Mouse (Mus musculus) neural tube, embryonic 12.5 days (tissue): ENCODE data around the gene Alcam. TPM values are rescaled to one million over a fixed set of nuclear protein-coding genes. Genes with fewer than 3 reads are reported as not detected.

Source experiments
- ATAC-seq: fragments of 200-750 bp; cut with Nextera tagmentation; 2 replicates; pipeline ENCODE4 v1.8.0; 2017; ENCODE audit warnings: low read depth, mild to moderate bottlenecking, moderate TSS enrichment, moderate library complexity; ENCODE audit not compliant: low FRiP score
- H3K27ac ChIP-seq: fragments of 300-500 bp; sonication (generic); 2 replicates; pipeline ENCODE4 v1.5.1; 2016
- H3K27me3 ChIP-seq: fragments of 300-500 bp; sonication (generic); replicated peaks from 2 replicates; pipeline ENCODE4 v1.6.1; 2016; ENCODE audit warnings: mild to moderate bottlenecking
- H3K36me3 ChIP-seq: fragments of 300-500 bp; sonication (generic); 2 replicates; pipeline ENCODE4 v1.6.1; 2016; ENCODE audit warnings: mild to moderate bottlenecking
- H3K4me1 ChIP-seq: fragments of 300-500 bp; sonication (generic); 2 replicates; pipeline ENCODE4 v1.6.1; 2016
- H3K4me2 ChIP-seq: fragments of 300-500 bp; sonication (generic); replicated peaks from 2 replicates; pipeline ENCODE4 v1.6.1; 2016; ENCODE audit warnings: mild to moderate bottlenecking
- H3K4me3 ChIP-seq: fragments of 300-500 bp; sonication (generic); 2 replicates; pipeline ENCODE4 v1.5.1; 2016
- H3K9ac ChIP-seq: fragments of 300-500 bp; sonication (generic); 2 replicates; pipeline ENCODE4 v1.6.1; 2016; ENCODE audit warnings: mild to moderate bottlenecking
- H3K9me3 ChIP-seq: fragments of 300-500 bp; sonication (generic); 2 replicates; pipeline ENCODE4 v1.6.1; 2016; ENCODE audit warnings: mild to moderate bottlenecking
- WGBS: fragments of 180-500 bp; shearing (Covaris S2); methylation state at CpG from one replicate; pipeline ENCODE4 v1.1.7; 2016; 5-methylcytosine and 5-hydroxymethylcytosine counted together
- polyA plus RNA-seq: library from polyadenylated mRNA; unstranded; fragments of >200 nt; fragmentation: Nextera tagmentation; extraction: Ambion mirVana; gene quantifications from 2 replicates; pipeline ENCODE4 v1.2.1, GENCODE M21; 2016

Alcam gene
- polyA plus RNA-seq, 1 experiment from 2014 or later = 13.9 TPM

- Histone ChIP-seq H3K9ac (no peak overlapping the region), H3K4me3 (no peak overlapping the region), H3K9me3 (no peaks in the 10 kb centered on the region), H3K27me3 (no peaks in the 10 kb centered on the region), H3K4me1 (no peaks in the 10 kb centered on the region), H3K27ac (no peak overlapping the region), H3K36me3 (no peaks in the 10 kb centered on the region), H3K4me2 (no peak overlapping the region)
- ATAC-seq = no peak
- 73% methylated on average over 6 of the region's 6 CpGs for WGBS
Observed at GRCm38 (mm10) chr16:52438216-52438904, 15.5 kb downstream of the Alcam start.

- WGBS = 67% methylated on average over 11 of the region's 11 CpGs
- no peak overlapping the region for H3K27ac ChIP-seq
- no peaks in the 10 kb centered on the region for H3K36me3 ChIP-seq
- H3K9ac ChIP-seq = no peak overlapping the region
- H3K4me1 ChIP-seq = no peaks in the 10 kb centered on the region
- no peak overlapping the region for H3K4me2 ChIP-seq
- ATAC-seq = no peak
- no peaks in the 10 kb centered on the region for H3K27me3 ChIP-seq
- no peaks in the 10 kb centered on the region for H3K9me3 ChIP-seq
- H3K4me3 ChIP-seq = no peak overlapping the region
Observed at GRCm38 (mm10) chr16:52433189-52433588, 20.7 kb downstream of the Alcam start.

GRCm38 (mm10) chr16:52432072-52432471 lies 21.8 kb downstream of the Alcam start:
- Histone ChIP-seq H3K36me3 (no peaks in the 10 kb centered on the region), H3K27me3 (no peaks in the 10 kb centered on the region), H3K9me3 (no peaks in the 10 kb centered on the region), H3K9ac (no peak overlapping the region), H3K27ac (no peak overlapping the region), H3K4me3 (no peak overlapping the region), H3K4me2 (no peak overlapping the region), H3K4me1 (no peaks in the 10 kb centered on the region)
- WGBS = 90% methylated on average over 1 of the region's 1 CpGs
- no peak for ATAC-seq

GRCm38 (mm10) chr16:52431590-52431989 lies 22.3 kb downstream of the Alcam start:
- no peaks in the 10 kb centered on the region for H3K36me3 ChIP-seq
- no peak for ATAC-seq
- 81% methylated on average over 2 of the region's 2 CpGs for WGBS

GRCm38 (mm10) chr16:52430073-52430472 lies 23.8 kb downstream of the Alcam start:
- no peak for ATAC-seq
- WGBS = 59% methylated on average over 3 of the region's 3 CpGs
- H3K4me2 ChIP-seq = no peak overlapping the region

More at GRCm38 (mm10) chr16:52431590-52431989, 22.3 kb downstream of the Alcam start:
- Histone ChIP-seq H3K4me1 (no peaks in the 10 kb centered on the region), H3K4me2 (no peak overlapping the region), H3K27ac (no peak overlapping the region), H3K9ac (no peak overlapping the region), H3K27me3 (no peaks in the 10 kb centered on the region), H3K9me3 (no peaks in the 10 kb centered on the region), H3K4me3 (no peak overlapping the region)

GRCm38 (mm10) chr16:52429661-52430060 lies 24.2 kb downstream of the Alcam start:
- Histone ChIP-seq H3K27me3 (no peaks in the 10 kb centered on the region), H3K4me2 (no peak overlapping the region), H3K9ac (no peak overlapping the region), H3K9me3 (no peaks in the 10 kb centered on the region), H3K36me3 (no peaks in the 10 kb centered on the region), H3K4me3 (no peak overlapping the region), H3K27ac (no peak overlapping the region), H3K4me1 (no peaks in the 10 kb centered on the region)
- no peak for ATAC-seq

More at GRCm38 (mm10) chr16:52430073-52430472, 23.8 kb downstream of the Alcam start:
- Histone ChIP-seq H3K27me3 (no peaks in the 10 kb centered on the region), H3K27ac (no peak overlapping the region), H3K36me3 (no peaks in the 10 kb centered on the region), H3K4me1 (no peaks in the 10 kb centered on the region), H3K9ac (no peak overlapping the region), H3K4me3 (no peak overlapping the region), H3K9me3 (no peaks in the 10 kb centered on the region)

GRCm38 (mm10) chr16:52428505-52428904 lies 25.4 kb downstream of the Alcam start:
- Histone ChIP-seq H3K9ac (no peak overlapping the region), H3K36me3 (no peaks in the 10 kb centered on the region), H3K4me3 (no peak overlapping the region), H3K9me3 (no peaks in the 10 kb centered on the region), H3K27me3 (no peaks in the 10 kb centered on the region), H3K4me1 (no peaks in the 10 kb centered on the region), H3K4me2 (no peak overlapping the region), H3K27ac (no peak overlapping the region)
- ATAC-seq = no peak
- WGBS = 71% methylated on average over 4 of the region's 4 CpGs

GRCm38 (mm10) chr16:52418568-52419158 lies 35.2 kb downstream of the Alcam start:
- Histone ChIP-seq H3K27me3 (no peaks in the 10 kb centered on the region), H3K9me3 (no peaks in the 10 kb centered on the region), H3K4me3 (no peak overlapping the region), H3K4me1 (no peaks in the 10 kb centered on the region), H3K36me3 (no peaks in the 10 kb centered on the region), H3K9ac (no peak overlapping the region), H3K4me2 (no peak overlapping the region), H3K27ac (no peak overlapping the region)
- WGBS = 78% methylated on average over 5 of the region's 5 CpGs
- no peak for ATAC-seq

GRCm38 (mm10) chr16:52417982-52418381 lies 35.9 kb downstream of the Alcam start:
- Histone ChIP-seq H3K27ac (no peak overlapping the region), H3K27me3 (no peaks in the 10 kb centered on the region), H3K4me2 (no peak overlapping the region), H3K4me3 (no peak overlapping the region), H3K4me1 (no peaks in the 10 kb centered on the region), H3K36me3 (no peaks in the 10 kb centered on the region), H3K9me3 (no peaks in the 10 kb centered on the region), H3K9ac (no peak overlapping the region)
- no peak for ATAC-seq
- WGBS = 84% methylated on average over 5 of the region's 5 CpGs

GRCm38 (mm10) chr16:52417146-52417545 lies 36.7 kb downstream of the Alcam start:
- ATAC-seq = no peak
- Histone ChIP-seq H3K4me1 (no peaks in the 10 kb centered on the region), H3K27ac (no peak overlapping the region), H3K4me3 (no peak overlapping the region), H3K4me2 (no peak overlapping the region), H3K36me3 (no peaks in the 10 kb centered on the region), H3K9ac (no peak overlapping the region), H3K9me3 (no peaks in the 10 kb centered on the region), H3K27me3 (no peaks in the 10 kb centered on the region)
- WGBS = 94% methylated on average over 7 of the region's 7 CpGs

GRCm38 (mm10) chr16:52413714-52414113 lies 40.2 kb downstream of the Alcam start:
- H3K9me3 ChIP-seq = no peaks in the 10 kb centered on the region
- no peaks in the 10 kb centered on the region for H3K36me3 ChIP-seq
- no peak overlapping the region for H3K4me2 ChIP-seq
- WGBS = 88% methylated on average over 3 of the region's 3 CpGs
- no peak overlapping the region for H3K4me3 ChIP-seq
- H3K27me3 ChIP-seq = no peaks in the 10 kb centered on the region
- no peak overlapping the region for H3K9ac ChIP-seq
- H3K4me1 ChIP-seq = no peaks in the 10 kb centered on the region
- no peak overlapping the region for H3K27ac ChIP-seq
- ATAC-seq = no peak

- H3K27me3 ChIP-seq = no peaks in the 10 kb centered on the region
- no peak for ATAC-seq
- no peaks in the 10 kb centered on the region for H3K4me1 ChIP-seq
Observed at GRCm38 (mm10) chr16:52406072-52406471, 47.8 kb downstream of the Alcam start.

GRCm38 (mm10) chr16:52405272-52405671 lies 48.6 kb downstream of the Alcam start:
- Histone ChIP-seq H3K9me3 (no peaks in the 10 kb centered on the region), H3K27me3 (no peaks in the 10 kb centered on the region), H3K27ac (no peak overlapping the region), H3K36me3 (no peaks in the 10 kb centered on the region), H3K9ac (no peak overlapping the region), H3K4me1 (no peaks in the 10 kb centered on the region), H3K4me3 (no peak overlapping the region), H3K4me2 (no peak overlapping the region)
- no peak for ATAC-seq
- WGBS = 71% methylated on average over 2 of the region's 2 CpGs

More at GRCm38 (mm10) chr16:52406072-52406471, 47.8 kb downstream of the Alcam start:
- no peak overlapping the region for H3K4me2 ChIP-seq
- 94% methylated on average over 3 of the region's 3 CpGs for WGBS
- no peak overlapping the region for H3K4me3 ChIP-seq
- no peaks in the 10 kb centered on the region for H3K36me3 ChIP-seq
- H3K27ac ChIP-seq = no peak overlapping the region
- no peak overlapping the region for H3K9ac ChIP-seq
- H3K9me3 ChIP-seq = no peaks in the 10 kb centered on the region
